Mouse (Mus musculus) limb, embryonic 11.5 days (tissue): ENCODE data around the gene Srsf6. TPM values are rescaled to one million over a fixed set of nuclear protein-coding genes. Genes with fewer than 3 reads are reported as not detected.

Experiments
- ATAC-seq: fragments of 200-750 bp; cut with Nextera tagmentation; 2 replicates; pipeline ENCODE4 v1.8.0; 2017; ENCODE audit warnings: low read depth; ENCODE audit not compliant: insufficient number of reproducible peaks, low FRiP score, low TSS enrichment
- DNase-seq: peaks from one replicate; pipeline ENCODE4 v3.0.0-alpha.2; 2015; ENCODE audit warnings: low spot score
- H3K27ac ChIP-seq: fragments of 300-500 bp; sonication (generic); replicated peaks from 2 replicates; pipeline ENCODE4 v1.5.1; 2014; ENCODE audit warnings: low read depth, mild to moderate bottlenecking, low read length
- H3K27me3 ChIP-seq: fragments of 300-500 bp; sonication (generic); 2 replicates; pipeline ENCODE4 v1.6.1; 2014; ENCODE audit warnings: mild to moderate bottlenecking, low read length, mixed read lengths; ENCODE audit not compliant: control insufficient read depth, insufficient read depth
- H3K36me3 ChIP-seq: fragments of 300-500 bp; sonication (generic); 2 replicates; pipeline ENCODE4 v1.6.1; 2014; ENCODE audit warnings: mild to moderate bottlenecking, low read length, moderate library complexity, mixed read lengths; ENCODE audit not compliant: control insufficient read depth, insufficient read depth
- H3K4me1 ChIP-seq: fragments of 300-500 bp; sonication (generic); 2 replicates; pipeline ENCODE4 v1.6.1; 2014; ENCODE audit warnings: low read length, mixed read lengths; ENCODE audit not compliant: control insufficient read depth, insufficient read depth
- H3K4me2 ChIP-seq: fragments of 300-500 bp; sonication (generic); 2 replicates; pipeline ENCODE4 v1.6.1; 2014; ENCODE audit warnings: low read depth, mild to moderate bottlenecking, moderate library complexity; ENCODE audit not compliant: severe bottlenecking
- H3K4me3 ChIP-seq: fragments of 300-500 bp; sonication (generic); 2 replicates; pipeline ENCODE4 v1.5.1; 2014; ENCODE audit warnings: low read depth, low read length
- H3K9ac ChIP-seq: fragments of 300-500 bp; sonication (generic); 2 replicates; pipeline ENCODE4 v1.6.1; 2014; ENCODE audit warnings: mild to moderate bottlenecking, low read length
- H3K9me3 ChIP-seq: fragments of 300-500 bp; sonication (generic); 2 replicates; pipeline ENCODE4 v1.6.1; 2016; ENCODE audit warnings: low read length; ENCODE audit not compliant: control insufficient read depth
- WGBS: fragments of 180-500 bp; shearing (Covaris S2); extraction: QIAGEN DNeasy Blood & Tissue Kit; methylation state at CpG from one replicate; pipeline ENCODE4 v1.1.7; 2014; 5-methylcytosine and 5-hydroxymethylcytosine counted together
- polyA plus RNA-seq: library from polyadenylated mRNA; unstranded; fragments of >200 nt; fragmentation: Nextera tagmentation; extraction: Ambion mirVana; gene quantifications from 2 replicates; pipeline ENCODE4 v1.2.1, GENCODE M21; 2014

Srsf6 gene
- polyA plus RNA-seq, 1 experiment from 2014 or later, result 322 TPM

GRCm38 (mm10) chr2:162976001-162976400 lies 44.7 kb downstream of the Srsf6 start:
- Histone ChIP-seq H3K9ac (no peak overlapping the region), H3K36me3 (no peaks in the 10 kb centered on the region), H3K4me3 (no peak overlapping the region), H3K27ac (no peak overlapping the region), H3K4me2 (no peak overlapping the region), H3K4me1 (no peaks in the 10 kb centered on the region), H3K27me3 (no peaks in the 10 kb centered on the region), H3K9me3 (no peaks in the 10 kb centered on the region)
- WGBS, result 77% methylated on average over 4 of the region's 4 CpGs
- ATAC-seq (no peak), DNase-seq (no peak)

GRCm38 (mm10) chr2:162984381-162984780 lies 53.1 kb downstream of the Srsf6 start:
- no peaks in the 10 kb centered on the region for H3K9me3 ChIP-seq
- H3K4me2 ChIP-seq, result no peak overlapping the region
- 89% methylated on average over 6 of the region's 6 CpGs for WGBS
- no peak overlapping the region for H3K4me3 ChIP-seq
- no peaks in the 10 kb centered on the region for H3K36me3 ChIP-seq
- no peak overlapping the region for H3K9ac ChIP-seq
- H3K27ac ChIP-seq, result no peak overlapping the region
- ATAC-seq (no peak), DNase-seq (no peak)
- no peaks in the 10 kb centered on the region for H3K4me1 ChIP-seq
- no peaks in the 10 kb centered on the region for H3K27me3 ChIP-seq

DNA sequence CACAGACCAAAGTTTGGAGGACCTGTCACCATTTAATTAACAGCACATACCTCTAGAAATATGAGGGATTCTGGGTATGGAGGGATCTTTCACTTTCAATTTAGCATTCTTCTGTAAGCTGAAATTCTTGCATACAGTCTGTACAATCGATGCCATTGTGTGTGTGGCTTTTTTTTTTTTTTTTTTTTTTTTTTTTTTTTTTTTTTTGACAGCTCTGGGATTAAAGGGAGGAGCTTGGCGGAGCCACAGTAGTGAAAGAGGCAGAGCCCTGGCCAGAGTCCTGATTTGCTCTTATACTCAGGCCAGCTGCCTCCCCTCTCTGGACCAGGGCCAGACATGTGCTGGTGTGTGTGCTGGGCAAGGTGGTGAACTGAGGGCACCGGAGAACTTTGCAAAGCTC lies 54.6 kb downstream of the Srsf6 start:
- no peaks in the 10 kb centered on the region for H3K27me3 ChIP-seq
- no peak for DNase-seq
- no peak overlapping the region for H3K27ac ChIP-seq
- H3K4me1 ChIP-seq, result no peaks in the 10 kb centered on the region
- no peak overlapping the region for H3K9ac ChIP-seq
- WGBS, result 67% methylated on average over 3 of the region's 3 CpGs
- no peak overlapping the region for H3K4me2 ChIP-seq
- H3K36me3 ChIP-seq, result no peaks in the 10 kb centered on the region
- ATAC-seq, result no peak
- H3K4me3 ChIP-seq, result no peak overlapping the region
- H3K9me3 ChIP-seq, result no peaks in the 10 kb centered on the region

Other genes with a start within 250 kb of the Srsf6 start
- gene L3mbtl1, start 11.9 kb downstream of the Srsf6 start, polyA plus RNA-seq, result 0.04 and 0.17 TPM in 2 replicates
- not detected in 2 replicates for gene Sgk2, start 55.8 kb downstream of the Srsf6 start, polyA plus RNA-seq
- 52.5 and 55.8 TPM in 2 replicates for gene Ift52, start 85.8 kb downstream of the Srsf6 start, polyA plus RNA-seq
- 32.7 and 36.0 TPM in 2 replicates for gene Mybl2, start 123.2 kb downstream of the Srsf6 start, polyA plus RNA-seq
- not detected in 2 replicates for gene Gtsf1l, start 156.3 kb downstream of the Srsf6 start, polyA plus RNA-seq